Mouse (Mus musculus): ENCODE results near the gene Akap12. TPM values are rescaled to one million over a fixed set of nuclear protein-coding genes. Genes with fewer than 3 reads are reported as not detected.

Gene Akap12
- polyA plus RNA-seq, 1 experiment from 2014 or later, result 25.5 TPM

GRCm38 (mm10) chr10:4260925-4261324, 5.3 kb upstream of the Akap12 start:
- ATAC-seq (ENCODE audit: low FRiP score, low TSS enrichment), result no peak
- 76% methylated on average over 5 of the region's 5 CpGs for WGBS
- H3K36me3 ChIP-seq (ENCODE audit: control insufficient read depth, insufficient read depth, low read length), result no peaks in the 10 kb centered on the region
- no peak overlapping the region for H3K4me2 ChIP-seq (replicated peaks; ENCODE audit: low read depth)
- no peaks in the 10 kb centered on the region for H3K27me3 ChIP-seq (ENCODE audit: control insufficient read depth, insufficient read depth, low read length)
- no peak for TF ChIP-seq CTCF (IDR thresholded peaks at IDR 0.05; ENCODE audit: low read depth)
- no peak for TF ChIP-seq EP300 (optimal IDR thresholded peaks at IDR 0.05)
- H3K4me1 ChIP-seq (replicated peaks; ENCODE audit: control insufficient read depth, insufficient read depth), result no peaks in the 10 kb centered on the region
- H3K27ac ChIP-seq (replicated peaks), result no peak overlapping the region
- no peak overlapping the region for H3K4me3 ChIP-seq (ENCODE audit: low read depth, low read length)
- H3K9ac ChIP-seq (ENCODE audit: low read length), result no peak overlapping the region
- no peak for DNase-seq (ENCODE audit: low spot score)
- H3K9me3 ChIP-seq (ENCODE audit: control insufficient read depth, low read length), result no peaks in the 10 kb centered on the region

- Histone ChIP-seq H3K9ac (ENCODE audit: low read length) (no peak overlapping the region), H3K4me2 (replicated peaks; ENCODE audit: low read depth) (no peak overlapping the region), H3K27me3 (ENCODE audit: control insufficient read depth, insufficient read depth, low read length) (no peaks in the 10 kb centered on the region), H3K4me3 (ENCODE audit: low read depth, low read length) (no peak overlapping the region), H3K27ac (replicated peaks) (no peak overlapping the region), H3K9me3 (ENCODE audit: control insufficient read depth, low read length) (no peaks in the 10 kb centered on the region), H3K36me3 (ENCODE audit: control insufficient read depth, insufficient read depth, low read length) (no peaks in the 10 kb centered on the region), H3K4me1 (replicated peaks; ENCODE audit: control insufficient read depth, insufficient read depth) (no peaks in the 10 kb centered on the region)
- TF ChIP-seq EP300 (optimal IDR thresholded peaks at IDR 0.05) (no peak), CTCF (IDR thresholded peaks at IDR 0.05; ENCODE audit: low read depth) (no peak)
- no peak for ATAC-seq (ENCODE audit: low FRiP score, low TSS enrichment)
- WGBS, result 82% methylated on average over 9 of the region's 9 CpGs
- no peak for DNase-seq (ENCODE audit: low spot score)
These were observed 4.7 kb upstream of the Akap12 start for GRCm38 (mm10) chr10:4261359-4261952.

- H3K9me3 ChIP-seq (ENCODE audit: control insufficient read depth, low read length), result no peaks in the 10 kb centered on the region
- 18% methylated on average over 13 of the region's 13 CpGs for WGBS
- TF ChIP-seq EP300 (optimal IDR thresholded peaks at IDR 0.05) (no peak), CTCF (IDR thresholded peaks at IDR 0.05; ENCODE audit: low read depth) (no peak)
- no peaks in the 10 kb centered on the region for H3K36me3 ChIP-seq (ENCODE audit: control insufficient read depth, insufficient read depth, low read length)
- ATAC-seq (ENCODE audit: low FRiP score, low TSS enrichment) (peak; percentile 65), DNase-seq (ENCODE audit: low spot score) (peak; percentile 21)
- peak overlapping the region; percentile 91 for H3K4me2 ChIP-seq (replicated peaks; ENCODE audit: low read depth)
- H3K27ac ChIP-seq (replicated peaks), result peak overlapping the region; percentile 53
- peak overlapping the region; percentile 70 for H3K4me3 ChIP-seq (ENCODE audit: low read depth, low read length)
- no peaks in the 10 kb centered on the region for H3K27me3 ChIP-seq (ENCODE audit: control insufficient read depth, insufficient read depth, low read length)
- peak overlapping the region; percentile 72 for H3K9ac ChIP-seq (ENCODE audit: low read length)
- H3K4me1 ChIP-seq (replicated peaks; ENCODE audit: control insufficient read depth, insufficient read depth), result no peaks in the 10 kb centered on the region
These were observed 539 bp upstream of the Akap12 start for GRCm38 (mm10) chr10:4265641-4266040.

DNA sequence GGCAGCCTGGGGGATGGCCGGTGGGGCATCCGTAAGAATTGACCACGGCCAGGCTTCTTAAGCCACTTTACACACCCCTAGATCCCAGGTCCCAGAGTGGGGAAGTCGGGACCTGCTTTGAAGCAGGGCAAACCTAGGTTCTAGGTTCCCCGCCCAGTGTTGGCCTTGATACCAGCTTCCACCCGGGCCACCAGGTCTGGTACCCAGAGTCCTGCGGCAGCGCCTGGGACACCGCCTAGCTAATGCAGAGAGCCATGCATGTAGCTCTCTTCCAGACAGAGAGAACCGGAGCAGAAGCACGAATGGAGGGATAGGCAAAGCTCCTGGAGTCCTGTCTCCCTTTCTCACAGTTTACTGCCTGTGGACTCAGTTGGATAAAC, 741 bp downstream of the Akap12 start:
- Histone ChIP-seq H3K4me3 (ENCODE audit: low read depth, low read length) (peak overlapping the region; percentile 70), H3K27ac (replicated peaks) (peak overlapping the region; percentile 84), H3K9ac (ENCODE audit: low read length) (peak overlapping the region; percentile 72), H3K27me3 (ENCODE audit: control insufficient read depth, insufficient read depth, low read length) (no peaks in the 10 kb centered on the region), H3K4me2 (replicated peaks; ENCODE audit: low read depth) (peak overlapping the region; percentile 91), H3K4me1 (replicated peaks; ENCODE audit: control insufficient read depth, insufficient read depth) (no peaks in the 10 kb centered on the region), H3K36me3 (ENCODE audit: control insufficient read depth, insufficient read depth, low read length) (no peaks in the 10 kb centered on the region), H3K9me3 (ENCODE audit: control insufficient read depth, low read length) (no peaks in the 10 kb centered on the region)
- 5% methylated on average over 11 of the region's 11 CpGs for WGBS
- no peak for TF ChIP-seq EP300 (optimal IDR thresholded peaks at IDR 0.05)
- peak; percentile 33 for TF ChIP-seq CTCF (IDR thresholded peaks at IDR 0.05; ENCODE audit: low read depth)
- ATAC-seq (ENCODE audit: low FRiP score, low TSS enrichment) (peak; percentile 16), DNase-seq (ENCODE audit: low spot score) (peak; percentile 39)

- no peak for ATAC-seq (ENCODE audit: low FRiP score, low TSS enrichment)
- 58% methylated on average over 7 of the region's 7 CpGs for WGBS
- no peaks in the 10 kb centered on the region for H3K36me3 ChIP-seq (ENCODE audit: control insufficient read depth, insufficient read depth, low read length)
- no peak for TF ChIP-seq CTCF (IDR thresholded peaks at IDR 0.05; ENCODE audit: low read depth)
- TF ChIP-seq EP300 (optimal IDR thresholded peaks at IDR 0.05), result no peak
- peak overlapping the region; percentile 91 for H3K4me2 ChIP-seq (replicated peaks; ENCODE audit: low read depth)
- peak overlapping the region; percentile 70 for H3K4me3 ChIP-seq (ENCODE audit: low read depth, low read length)
- no peaks in the 10 kb centered on the region for H3K4me1 ChIP-seq (replicated peaks; ENCODE audit: control insufficient read depth, insufficient read depth)
- H3K9ac ChIP-seq (ENCODE audit: low read length), result no peak overlapping the region
- H3K27me3 ChIP-seq (ENCODE audit: control insufficient read depth, insufficient read depth, low read length), result no peaks in the 10 kb centered on the region
- H3K9me3 ChIP-seq (ENCODE audit: control insufficient read depth, low read length), result no peaks in the 10 kb centered on the region
- no peak for DNase-seq (ENCODE audit: low spot score)
- H3K27ac ChIP-seq (replicated peaks), result no peak overlapping the region
These were observed 1.3 kb downstream of the Akap12 start for GRCm38 (mm10) chr10:4267481-4267880.

DNA sequence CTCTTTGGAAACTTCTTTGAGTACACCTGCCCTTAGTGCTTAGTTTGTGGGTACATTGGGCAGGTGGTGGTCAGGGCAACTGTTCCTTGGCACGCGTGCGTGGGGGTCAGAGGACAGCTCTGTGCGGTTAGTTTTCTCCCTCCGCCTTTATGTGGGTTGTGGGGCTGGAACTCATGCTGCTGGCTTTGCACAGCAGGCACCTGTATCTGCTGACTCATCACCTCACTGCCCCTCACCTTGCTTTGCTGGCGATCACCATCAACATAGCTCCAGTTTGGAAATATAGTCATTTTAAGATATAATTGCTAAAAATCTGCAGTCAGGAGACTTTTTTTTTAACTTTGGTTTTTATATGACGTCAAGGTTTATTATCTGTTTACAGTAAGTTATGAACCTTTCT, 2.0 kb downstream of the Akap12 start:
- Histone ChIP-seq H3K4me1 (replicated peaks; ENCODE audit: control insufficient read depth, insufficient read depth) (no peaks in the 10 kb centered on the region), H3K27me3 (ENCODE audit: control insufficient read depth, insufficient read depth, low read length) (no peaks in the 10 kb centered on the region), H3K9me3 (ENCODE audit: control insufficient read depth, low read length) (no peaks in the 10 kb centered on the region), H3K27ac (replicated peaks) (no peak overlapping the region), H3K9ac (ENCODE audit: low read length) (no peak overlapping the region), H3K4me2 (replicated peaks; ENCODE audit: low read depth) (peak overlapping the region; percentile 91), H3K36me3 (ENCODE audit: control insufficient read depth, insufficient read depth, low read length) (no peaks in the 10 kb centered on the region), H3K4me3 (ENCODE audit: low read depth, low read length) (0 out of 2 replicates have a peak overlapping the region, but pooled peaks have one; percentile 70)
- WGBS, result 90% methylated on average over 7 of the region's 7 CpGs
- TF ChIP-seq EP300 (optimal IDR thresholded peaks at IDR 0.05) (no peak), CTCF (IDR thresholded peaks at IDR 0.05; ENCODE audit: low read depth) (no peak)
- no peak for ATAC-seq (ENCODE audit: low FRiP score, low TSS enrichment)
- no peak for DNase-seq (ENCODE audit: low spot score)

All from stomach, postnatal 0 days (tissue).